21 mouse cellular contexts compared by ENCODE assay signal in the genomic region with DNA sequence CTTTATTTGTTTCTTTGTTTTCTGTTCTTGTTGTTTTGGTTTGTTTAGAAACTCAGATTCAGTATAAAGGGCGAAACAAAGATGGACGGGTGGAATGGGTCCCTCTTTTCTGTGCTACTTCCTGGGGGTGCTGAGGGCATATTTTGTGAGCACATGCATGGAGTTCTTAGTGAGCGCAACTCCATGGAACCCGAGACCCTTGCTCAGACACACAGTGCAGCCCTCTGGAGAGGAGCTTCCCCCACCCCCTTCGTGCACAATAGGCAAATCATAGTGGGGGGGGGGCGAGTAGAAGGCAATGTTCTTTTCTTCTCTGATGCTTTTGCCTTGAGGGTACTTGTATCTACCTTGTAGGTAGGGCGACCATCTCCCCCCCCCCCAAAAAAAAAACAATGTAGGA.
DNase-seq lines count a peak whose midpoint lies in the region; ATAC-seq and TF ChIP-seq lines count a peak whose summit lies in the region.
"Had no signal": no experiment of that assay in that cellular context is flagged by ENCODE, and none has a peak within 500 bp of the region (broad histone marks: within the 10 kb centered on the region; RNA-seq: fewer than 3 reads in every experiment).

No protein-coding gene starts in this region.

- H3K27me3 ChIP-seq in hindbrain, embryonic 13.5 days = no peaks in the 10 kb centered on the region
- H3K27me3 ChIP-seq in hindbrain, embryonic 10.5 days (ENCODE audit: insufficient read depth, poor library complexity, severe bottlenecking) = no peaks in the 10 kb centered on the region
- H3K27me3 ChIP-seq in neural tube, embryonic 13.5 days = no peaks in the 10 kb centered on the region
- H3K27me3 ChIP-seq: limb, embryonic 15.5 days; liver, embryonic 15.5 days; midbrain, embryonic 12.5 days; Patski had no signal

- H3K36me3 ChIP-seq in hindbrain, embryonic 13.5 days = peaks cover 2% of the 10 kb centered on the region; the same call in 1 of the 2 replicates
- no peaks in the 10 kb centered on the region for H3K36me3 ChIP-seq in hindbrain, embryonic 10.5 days
- H3K36me3 ChIP-seq in neural tube, embryonic 13.5 days = no peaks in the 10 kb centered on the region
- H3K36me3 ChIP-seq: midbrain, embryonic 12.5 days had no signal

- no peak overlapping the region for H3K4me2 ChIP-seq in hindbrain, embryonic 13.5 days
- H3K4me2 ChIP-seq in neural tube, embryonic 13.5 days = no peak overlapping the region
- H3K4me2 ChIP-seq: limb, embryonic 15.5 days; liver, embryonic 15.5 days; midbrain, embryonic 12.5 days had no signal

- no peak for DNase-seq in gastrocnemius, adult 2 months
- no peak for DNase-seq in gastrocnemius, adult 8-10 months (ENCODE audit: low spot score in 2 of 2)
- no peak for DNase-seq in hindbrain, embryonic 10.5 days (ENCODE audit: low spot score)
- no peak for DNase-seq in neural tube, embryonic 10.5 days (ENCODE audit: extremely low spot score, low spot score)
- no peak for DNase-seq in left cerebral cortex, postnatal 14 days (ENCODE audit: low spot score in 2 of 2)
- DNase-seq: adrenal gland, adult 8-10 months; B cell, adult 2 months; cerebellum, adult 8-10 months; gastrocnemius, postnatal 14 days; heart, adult 18-20 months; kidney, adult 18-20 months; kidney, postnatal 10 days; right cerebral cortex, postnatal 4 days; thymus, adult 2 months had no signal

- WGBS in hindbrain, embryonic 13.5 days = 62% methylated on average over 6 of the region's 7 CpGs
- 58% methylated on average over 7 of the region's 7 CpGs for WGBS in hindbrain, embryonic 10.5 days
- WGBS in neural tube, embryonic 13.5 days = 54% methylated on average over 7 of the region's 7 CpGs

- peaks cover 26% of the 10 kb centered on the region for H3K4me1 ChIP-seq in hindbrain, embryonic 13.5 days (replicated peaks)
- H3K4me1 ChIP-seq in hindbrain, embryonic 10.5 days (replicated peaks) = peaks cover 36% of the 10 kb centered on the region
- peaks cover 23% of the 10 kb centered on the region for H3K4me1 ChIP-seq in neural tube, embryonic 13.5 days (replicated peaks)
- H3K4me1 ChIP-seq: limb, embryonic 15.5 days had no signal

- no peak overlapping the region for H3K9ac ChIP-seq in hindbrain, embryonic 13.5 days
- no peak overlapping the region for H3K9ac ChIP-seq in neural tube, embryonic 13.5 days
- H3K9ac ChIP-seq: limb, embryonic 15.5 days; liver, embryonic 15.5 days; midbrain, embryonic 12.5 days had no signal

- 0 out of 2 replicates have a peak, but pooled peaks have one; percentile 29 for ATAC-seq in hindbrain, embryonic 13.5 days (ENCODE audit: low FRiP score)
- ATAC-seq in neural tube, embryonic 13.5 days (ENCODE audit: low read depth) = peak; percentile 33; the same call in 1 of the 2 replicates
- ATAC-seq: Patski had no signal

- intact Hi-C loops in gastrocnemius, adult 2 months (cut with DNase I) = loop anchor here (5.0 kb wide), 2 partner anchors 48 to 243 kb away; no protein-coding TSS in a partner anchor
- intact Hi-C loops in left cerebral cortex, postnatal 14 days (cut with DNase I) = loop anchor here (5.0 kb wide), 3 partner anchors 48 to 248 kb away; no protein-coding TSS in a partner anchor

- H3K4me3 ChIP-seq in gastrocnemius, adult 2 months = no peak overlapping the region
- no peak overlapping the region for H3K4me3 ChIP-seq in hindbrain, embryonic 13.5 days
- H3K4me3 ChIP-seq in hindbrain, embryonic 10.5 days = no peak overlapping the region
- no peak overlapping the region for H3K4me3 ChIP-seq in neural tube, embryonic 13.5 days
- H3K4me3 ChIP-seq: limb, embryonic 15.5 days; liver, embryonic 15.5 days; midbrain, embryonic 12.5 days had no signal

- no peaks in the 10 kb centered on the region for H3K9me3 ChIP-seq in hindbrain, embryonic 13.5 days
- no peaks in the 10 kb centered on the region for H3K9me3 ChIP-seq in hindbrain, embryonic 10.5 days
- no peaks in the 10 kb centered on the region for H3K9me3 ChIP-seq in neural tube, embryonic 13.5 days
- H3K9me3 ChIP-seq: limb, embryonic 15.5 days; liver, embryonic 15.5 days; midbrain, embryonic 12.5 days had no signal

- no peak for TF ChIP-seq CTCF in gastrocnemius, adult 2 months (IDR thresholded peaks at IDR 0.05)

- H3K27ac ChIP-seq in gastrocnemius, adult 2 months = peak overlapping the region; percentile 81
- H3K27ac ChIP-seq in hindbrain, embryonic 13.5 days = peak overlapping the region; percentile 52; the same call in 1 of the 2 replicates
- no peak overlapping the region for H3K27ac ChIP-seq in hindbrain, embryonic 10.5 days
- 0 out of 2 replicates have a peak overlapping the region, but pooled peaks have one; percentile 23 for H3K27ac ChIP-seq in neural tube, embryonic 13.5 days (replicated peaks)
- H3K27ac ChIP-seq: limb, embryonic 15.5 days; liver, embryonic 15.5 days; macrophage; midbrain, embryonic 12.5 days had no signal
